Mouse (Mus musculus): ENCODE measurements around the gene Galr3. TPM values are rescaled to one million over a fixed set of nuclear protein-coding genes. Genes with fewer than 3 reads are reported as not detected.

Galr3 gene
- polyA plus RNA-seq, 2 experiments = 0.30 TPM; not detected in 1

- Histone ChIP-seq H3K27me3 (ENCODE audit: control insufficient read depth, insufficient read depth, low read length) (no peaks in the 10 kb centered on the region), H3K4me2 (ENCODE audit: low read depth) (peak overlapping the region; percentile 51), H3K36me3 (replicated peaks; ENCODE audit: control insufficient read depth, insufficient read depth, low read depth) (peaks cover 82% of the 10 kb centered on the region), H3K27ac (peak overlapping the region; percentile 72), H3K9me3 (ENCODE audit: control insufficient read depth, low read length) (no peaks in the 10 kb centered on the region), H3K9ac (replicated peaks) (no peak overlapping the region; the same call in 1 of the 2 replicates), H3K4me3 (ENCODE audit: insufficient read depth in 1 of 2, low read depth in 2 of 2, low read length in 2 of 2) (no peak overlapping the region), H3K4me1 (replicated peaks; ENCODE audit: control insufficient read depth in 2 of 2, insufficient read depth in 2 of 2, low read length in 1 of 2) (peaks cover 22% of the 10 kb centered on the region in 2 experiments)
- TF ChIP-seq CTCF (IDR thresholded peaks at IDR 0.05; ENCODE audit: low read depth) = 0 out of 2 replicates have a peak, but pooled peaks have one; percentile 16
- TF ChIP-seq EP300 (IDR thresholded peaks at IDR 0.05; ENCODE audit: low read depth) = peak; percentile 53
- WGBS (ENCODE audit: insufficient replicate concordance) = 46% methylated on average over 6 of the region's 6 CpGs
- ATAC-seq (ENCODE audit: insufficient read depth) = peak; percentile 30
- DNase-seq (ENCODE audit: low read depth in 3 of 3, low spot score in 3 of 3) = peak; percentile 65 to 69 (median 67)
Measured at GRCm38 (mm10) chr15:79057850-79058249, 16.2 kb downstream of the Galr3 start.

- H3K4me3 ChIP-seq (ENCODE audit: insufficient read depth in 1 of 2, low read depth in 2 of 2, low read length in 2 of 2) = peak overlapping the region; percentile 32 to 93
- peaks cover 37 to 38% of the 10 kb centered on the region in 2 experiments for H3K4me1 ChIP-seq (replicated peaks; ENCODE audit: control insufficient read depth in 2 of 2, insufficient read depth in 2 of 2, low read length in 1 of 2)
Measured at GRCm38 (mm10) chr15:79060887-79061565, 19.3 kb downstream of the Galr3 start.

GRCm38 (mm10) chr15:79062376-79063159 lies 20.9 kb downstream of the Galr3 start, which contains the start of gene Ankrd54:
TSS of gene Ankrd54 (minus strand) at chr15:79062893.
- Histone ChIP-seq H3K27me3 (ENCODE audit: control insufficient read depth, insufficient read depth, low read length) (no peaks in the 10 kb centered on the region), H3K4me2 (ENCODE audit: low read depth) (peak within 1 kb of the TSS; percentile 87), H3K36me3 (replicated peaks; ENCODE audit: control insufficient read depth, insufficient read depth, low read depth) (peaks cover 35% of the 10 kb centered on the region), H3K4me1 (replicated peaks; ENCODE audit: control insufficient read depth in 2 of 2, insufficient read depth in 2 of 2, low read length in 1 of 2) (peaks cover 49 to 50% of the 10 kb centered on the region in 2 experiments), H3K4me3 (ENCODE audit: insufficient read depth in 1 of 2, low read depth in 2 of 2, low read length in 2 of 2) (peak within 1 kb of the TSS; percentile 87 to 93), H3K9ac (replicated peaks) (peak within 1 kb of the TSS; percentile 94), H3K27ac (peak within 1 kb of the TSS; percentile 78), H3K9me3 (ENCODE audit: control insufficient read depth, low read length) (no peaks in the 10 kb centered on the region)
- WGBS (ENCODE audit: insufficient replicate concordance) = under 1% methylated on average over 80 of the region's 80 CpGs
- ATAC-seq (ENCODE audit: insufficient read depth) (peak; percentile 95), DNase-seq (ENCODE audit: low read depth in 3 of 3, low spot score in 3 of 3) (peak; percentile 100)
- no peak for TF ChIP-seq EP300 (IDR thresholded peaks at IDR 0.05; ENCODE audit: low read depth)
- no peak for TF ChIP-seq CTCF (IDR thresholded peaks at IDR 0.05; ENCODE audit: low read depth)

More at GRCm38 (mm10) chr15:79060887-79061565, 19.3 kb downstream of the Galr3 start:
- no peak for ATAC-seq (ENCODE audit: insufficient read depth)
- Histone ChIP-seq H3K9me3 (ENCODE audit: control insufficient read depth, low read length) (no peaks in the 10 kb centered on the region), H3K36me3 (replicated peaks; ENCODE audit: control insufficient read depth, insufficient read depth, low read depth) (peaks cover 51% of the 10 kb centered on the region), H3K27ac (peak overlapping the region; percentile 42), H3K27me3 (ENCODE audit: control insufficient read depth, insufficient read depth, low read length) (no peaks in the 10 kb centered on the region), H3K9ac (replicated peaks) (peak overlapping the region; percentile 94), H3K4me2 (ENCODE audit: low read depth) (peak overlapping the region; percentile 87)
- 68% methylated on average over 14 of the region's 14 CpGs for WGBS (ENCODE audit: insufficient replicate concordance)
- DNase-seq (ENCODE audit: low read depth in 3 of 3, low spot score in 3 of 3) = no peak
- TF ChIP-seq EP300 (IDR thresholded peaks at IDR 0.05; ENCODE audit: low read depth) = no peak
- TF ChIP-seq CTCF (IDR thresholded peaks at IDR 0.05; ENCODE audit: low read depth) = no peak

DNA sequence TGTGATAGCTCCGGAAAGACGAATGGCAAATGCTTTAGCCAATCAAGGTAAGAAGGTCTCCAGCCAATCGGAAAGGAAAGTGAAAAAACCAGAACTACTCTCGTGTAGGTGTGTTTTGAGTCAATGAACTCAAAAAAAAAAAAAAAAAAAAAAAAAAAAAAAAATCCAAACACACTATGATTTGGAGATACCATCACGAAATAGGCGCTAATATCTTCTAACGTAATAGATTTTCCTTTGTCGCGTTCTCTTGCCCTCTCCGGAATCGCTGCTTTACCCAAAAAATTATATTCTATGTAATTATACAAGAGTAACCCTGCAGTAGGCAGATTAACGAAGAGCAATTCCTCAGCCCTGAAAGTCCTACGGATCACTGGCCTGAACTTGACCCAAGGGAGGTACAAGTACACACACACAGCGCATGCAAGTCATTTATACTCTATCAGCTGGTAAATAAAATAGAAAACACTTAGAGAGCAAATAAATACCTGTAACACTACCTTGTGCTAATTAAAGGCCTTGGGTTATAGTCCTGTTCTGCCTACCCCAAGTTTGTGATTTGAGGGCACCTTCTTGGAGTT lies 21.6 kb downstream of the Galr3 start:
- H3K4me1 ChIP-seq (replicated peaks; ENCODE audit: control insufficient read depth in 2 of 2, insufficient read depth in 2 of 2, low read length in 1 of 2) = peaks cover 49 to 51% of the 10 kb centered on the region in 2 experiments
- H3K36me3 ChIP-seq (replicated peaks; ENCODE audit: control insufficient read depth, insufficient read depth, low read depth) = peaks cover 28% of the 10 kb centered on the region
- peak overlapping the region; percentile 49 to 55 for H3K4me3 ChIP-seq (ENCODE audit: insufficient read depth in 1 of 2, low read depth in 2 of 2, low read length in 2 of 2)
- H3K4me2 ChIP-seq (ENCODE audit: low read depth) = peak overlapping the region; percentile 77
- TF ChIP-seq EP300 (IDR thresholded peaks at IDR 0.05; ENCODE audit: low read depth) (peak; percentile 63), CTCF (IDR thresholded peaks at IDR 0.05; ENCODE audit: low read depth) (no peak)
- no peak for ATAC-seq (ENCODE audit: insufficient read depth)
- WGBS (ENCODE audit: insufficient replicate concordance) = 8% methylated on average over 14 of the region's 14 CpGs
- H3K9ac ChIP-seq (replicated peaks) = peak overlapping the region; percentile 65
- no peak for DNase-seq (ENCODE audit: low read depth in 3 of 3, low spot score in 3 of 3)
- no peaks in the 10 kb centered on the region for H3K27me3 ChIP-seq (ENCODE audit: control insufficient read depth, insufficient read depth, low read length)
- peak overlapping the region; percentile 58 for H3K27ac ChIP-seq
- H3K9me3 ChIP-seq (ENCODE audit: control insufficient read depth, low read length) = no peaks in the 10 kb centered on the region
